Mouse (Mus musculus) left cerebral cortex, adult 8-10 months (tissue): ENCODE measurements around the gene Yars. TPM values are rescaled to one million over a fixed set of nuclear protein-coding genes. Genes with fewer than 3 reads are reported as not detected.
"Not testable (repeated sequence)": the region's sequence is repeated elsewhere in the genome, so short reads cannot be mapped to it uniquely, and the experiment has no call there.

Source experiments
- DNase-seq, 2 experiments: peaks; one replicate each; pipeline ENCODE4 v3.0.0; 2022; ENCODE audit warnings: low spot score in 2 of 2
- total RNA-seq, 4 experiments: library from RNA; stranded (reverse); gene quantifications; 2 replicates each; pipeline ENCODE4 v1.2.4; 2022

Gene Yars
- total RNA-seq, 4 experiments from 2014 or later: 90.5 to 98.5 (median 96.4) TPM

GRCm38 (mm10) chr4:129188803-129189541 lies 588 bp upstream of the Yars start:
- DNase-seq: peak; percentile 30 to 56

- no peak for DNase-seq
Observed at GRCm38 (mm10) chr4:129190538-129190937, 978 bp downstream of the Yars start.

DNA sequence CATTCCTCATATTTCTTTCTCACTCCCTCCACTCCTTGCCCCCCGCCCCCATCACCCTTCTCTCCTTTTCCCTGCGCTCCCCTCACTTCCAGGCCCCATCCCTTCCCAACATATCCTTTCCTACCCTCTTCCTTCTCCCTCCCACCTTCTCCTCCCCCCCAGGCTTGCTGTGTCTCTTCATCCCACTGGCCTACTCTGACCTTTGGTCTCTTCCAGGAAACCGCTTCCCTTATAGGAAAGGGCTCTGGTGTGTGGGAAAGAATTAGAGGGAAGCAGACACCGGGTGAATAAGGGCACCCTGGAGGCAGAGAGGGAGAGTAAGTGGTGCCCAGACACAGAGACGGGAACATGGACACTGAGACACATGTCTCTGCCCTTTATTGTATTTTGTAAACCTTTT lies 2.1 kb downstream of the Yars start:
- no peak for DNase-seq

- no peak for DNase-seq
Observed at GRCm38 (mm10) chr4:129194280-129194679, 4.7 kb downstream of the Yars start.

GRCm38 (mm10) chr4:129197514-129197913 lies 8.0 kb downstream of the Yars start:
- no peak for DNase-seq

- DNase-seq: peak in 1 of 2 experiments; percentile 50
Observed at GRCm38 (mm10) chr4:129204655-129205054, 15.1 kb downstream of the Yars start.

- no peak for DNase-seq
Observed at GRCm38 (mm10) chr4:129206792-129207191, 17.2 kb downstream of the Yars start.

- DNase-seq: no peak
Observed at GRCm38 (mm10) chr4:129209504-129209903, 19.9 kb downstream of the Yars start.

DNA sequence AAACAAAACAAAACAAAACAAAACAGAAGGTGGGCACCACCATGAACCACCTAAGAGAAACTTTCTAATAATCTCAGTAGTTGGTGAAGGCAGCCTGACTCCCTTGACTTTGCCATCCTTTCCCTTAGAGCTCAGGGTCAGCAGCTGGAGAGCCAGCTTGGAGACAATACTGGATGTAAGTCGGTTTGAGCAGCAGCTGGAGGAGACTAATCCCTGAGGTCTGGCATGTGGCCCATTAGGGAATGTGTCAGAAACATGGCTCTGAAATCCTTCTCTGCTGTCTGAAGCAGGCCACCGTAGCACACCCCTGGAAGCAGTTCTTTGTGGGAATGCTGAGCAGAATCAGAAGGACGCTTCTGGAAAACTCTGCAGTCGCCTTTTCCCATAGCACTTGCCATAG lies 21.9 kb downstream of the Yars start:
- no peak for DNase-seq

DNA sequence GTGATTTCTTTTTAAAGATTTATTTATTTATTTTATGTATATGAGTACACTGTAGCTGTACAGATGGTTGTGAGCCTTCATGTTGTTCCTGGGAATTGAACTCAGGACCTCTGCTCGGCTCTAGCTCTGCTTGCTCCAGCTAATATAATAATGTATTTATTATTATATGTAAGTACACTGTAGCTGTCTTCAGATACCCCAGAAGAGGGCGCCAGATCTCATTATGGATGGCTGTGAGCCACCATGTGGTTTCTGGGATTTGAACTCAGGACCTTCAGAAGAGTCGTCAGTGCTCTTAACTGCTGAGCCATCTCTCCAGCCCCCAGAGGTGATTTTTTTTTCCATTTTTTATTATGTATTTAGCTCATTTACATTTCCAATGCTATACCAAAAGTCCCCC lies 22.9 kb downstream of the Yars start:
- DNase-seq: not testable (repeated sequence)

GRCm38 (mm10) chr4:129218569-129219175 lies 29.1 kb downstream of the Yars start:
- DNase-seq: no peak

GRCm38 (mm10) chr4:129219198-129219597 lies 29.6 kb downstream of the Yars start:
- no peak for DNase-seq

GRCm38 (mm10) chr4:129220376-129221089 lies 31.0 kb downstream of the Yars start:
- no peak for DNase-seq

- no peak for DNase-seq
Observed at GRCm38 (mm10) chr4:129221097-129222010, 31.8 kb downstream of the Yars start.

DNA sequence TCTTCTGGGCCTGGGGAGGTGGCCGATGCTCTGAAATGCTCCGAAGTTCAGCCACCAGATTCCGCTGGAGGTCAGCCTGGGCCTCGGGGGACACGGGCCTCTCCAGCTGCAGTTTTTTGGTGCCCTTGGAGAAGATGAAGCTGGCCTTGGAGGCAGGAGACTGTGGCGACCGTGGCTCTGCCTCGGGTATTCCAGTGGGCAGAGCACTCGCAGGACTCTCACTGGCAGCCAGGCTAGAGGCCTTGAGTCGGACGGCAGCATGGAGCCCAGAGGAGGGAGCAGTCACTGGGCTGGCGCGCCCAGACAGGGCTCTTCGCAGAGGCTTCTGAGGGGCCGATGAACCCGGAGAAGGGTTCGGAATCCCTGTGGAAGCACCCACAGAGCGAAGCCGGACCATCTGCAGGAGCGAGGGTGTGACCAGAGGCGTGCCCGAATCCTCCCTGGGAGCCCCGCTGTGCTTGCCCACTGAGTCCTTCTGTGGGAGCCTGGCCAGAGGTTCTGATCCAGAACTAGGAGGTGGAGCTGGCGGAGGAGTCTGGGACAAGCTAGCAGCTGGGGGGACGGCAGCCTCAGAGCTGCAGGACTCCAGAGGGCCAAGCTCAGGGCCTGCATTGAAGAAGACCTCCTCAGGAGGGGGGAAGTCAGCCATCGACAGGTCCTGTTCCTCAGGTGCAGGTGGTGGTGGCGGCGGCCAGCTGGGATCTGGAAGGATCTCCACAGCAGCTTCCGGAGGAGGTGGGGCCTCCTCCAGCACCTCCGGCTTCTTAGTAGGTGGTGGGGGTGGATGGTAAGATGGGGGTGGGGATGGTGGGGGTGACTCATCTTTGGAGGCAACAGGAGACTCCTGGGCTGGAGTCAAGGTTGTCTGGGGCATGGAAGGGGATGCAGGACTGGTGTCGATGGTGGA lies 32.7 kb downstream of the Yars start:
- no peak for DNase-seq

GRCm38 (mm10) chr4:129223421-129224281 lies 34.1 kb downstream of the Yars start:
- no peak for DNase-seq

- no peak for DNase-seq
Observed at GRCm38 (mm10) chr4:129225315-129225714, 35.8 kb downstream of the Yars start.

GRCm38 (mm10) chr4:129226441-129226963 lies 36.9 kb downstream of the Yars start:
- no peak for DNase-seq
